Mouse (Mus musculus) left cerebral cortex, postnatal 4 days (tissue): ENCODE data around the gene Olfr724. TPM values are rescaled to one million over a fixed set of nuclear protein-coding genes. Genes with fewer than 3 reads are reported as not detected.
"Not testable (repeated sequence)": the region's sequence is repeated elsewhere in the genome, so short reads cannot be mapped to it uniquely, and the experiment has no call there.

ENCODE experiments used
- DNase-seq: peaks from one replicate; pipeline ENCODE4 v3.0.0-alpha.2; 2022
- intact Hi-C: fragments of 180-260 bp; cut with DNase I; formaldehyde crosslinking; loops from one replicate; pipeline ENCODE4 v1.15.1; 2025
- total RNA-seq, 2 experiments: library from RNA; stranded (reverse); gene quantifications; 2 replicates each; pipeline ENCODE4 v1.2.3; 2021

The Olfr724 gene
- not detected for total RNA-seq

DNA sequence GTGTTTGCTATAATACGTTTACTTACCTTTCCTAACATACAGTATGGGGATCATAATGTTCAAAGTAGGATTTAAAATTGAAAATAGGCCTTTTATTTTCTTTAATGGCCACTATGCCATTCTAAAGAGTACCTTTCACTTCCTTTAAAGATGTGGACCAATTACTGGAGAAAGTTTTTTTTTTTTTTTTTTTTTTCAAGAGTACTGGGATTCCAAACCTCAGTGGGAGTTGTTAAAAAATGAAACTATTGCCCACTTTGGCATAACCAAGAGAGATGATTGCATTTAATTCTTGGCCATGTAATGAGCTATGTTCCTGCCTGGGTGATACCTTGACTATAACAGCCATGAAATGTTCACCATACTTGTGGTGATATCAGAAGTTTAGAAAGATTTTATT, at the start of gene Olfr724:
Gene Olfr724, minus strand, starts transcription at position 101 of the 400 bp plus-strand sequence.
- intact Hi-C loops, DNase-seq: not testable (repeated sequence)

DNA sequence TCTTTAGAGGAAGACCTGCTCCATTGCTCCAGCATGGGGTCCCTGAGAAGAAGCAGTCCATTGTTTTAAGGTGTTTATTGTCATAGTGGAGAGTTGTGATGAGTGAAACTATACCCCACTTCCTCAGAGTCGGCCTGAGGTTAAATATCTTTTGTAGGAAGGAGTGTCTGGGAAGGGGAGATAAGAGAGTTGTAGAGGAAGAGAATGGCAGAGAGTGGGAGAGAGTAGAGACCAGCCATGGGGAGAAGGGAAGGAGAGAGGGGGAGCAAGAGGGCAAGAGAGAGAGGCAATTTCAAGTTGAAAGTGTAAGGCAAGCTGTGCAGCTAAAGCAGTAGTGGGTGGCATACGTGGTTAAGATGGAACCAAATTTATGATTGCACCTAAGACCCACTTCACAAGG, 7.2 kb downstream of the Olfr724 start:
- intact Hi-C loops = no loop called here
- DNase-seq = no peak

DNA sequence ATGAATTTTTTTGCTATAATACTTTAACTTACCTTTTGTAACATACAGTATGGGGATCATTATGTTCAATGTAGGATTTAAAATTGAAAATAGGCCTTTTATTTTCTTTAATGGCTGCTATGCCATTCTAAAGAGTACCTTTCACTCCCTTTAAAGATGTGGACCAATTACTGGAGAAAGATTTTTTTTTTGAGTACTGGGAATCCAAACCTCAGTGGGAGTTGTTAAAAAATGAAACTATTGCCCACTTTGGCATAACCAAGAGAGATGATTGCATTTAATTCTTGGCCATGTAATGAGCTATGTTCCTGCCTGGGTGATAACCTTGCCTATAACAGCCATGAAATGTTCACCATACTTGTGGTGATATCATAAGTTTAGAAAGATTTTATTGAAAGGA, 31.4 kb downstream of the Olfr724 start, which contains the start of gene Olfr723:
Gene Olfr723, minus strand, starts transcription at position 101 of the 400 bp plus-strand sequence.
- intact Hi-C loops, DNase-seq: not testable (repeated sequence)

Other genes with a start within 250 kb of the Olfr724 start
- 10 to 100 TPM; 23.0 to 23.6 TPM for gene Armh4, start 179.9 kb downstream of the Olfr724 start, total RNA-seq
- gene Olfr722, start 61.3 kb downstream of the Olfr724 start, total RNA-seq = not detected
- gene Olfr723, start 31.5 kb downstream of the Olfr724 start, total RNA-seq = not detected
- gene Olfr725, start 77.1 kb upstream of the Olfr724 start, total RNA-seq = not detected
- not detected for gene Olfr726, start 127.7 kb upstream of the Olfr724 start, total RNA-seq
- not detected for gene Olfr727, start 159.9 kb upstream of the Olfr724 start, total RNA-seq
- gene Olfr728, start 179.4 kb upstream of the Olfr724 start, total RNA-seq = not detected
- not detected for gene Olfr729, start 189.6 kb upstream of the Olfr724 start, total RNA-seq
- gene Olfr730, start 224.9 kb upstream of the Olfr724 start, total RNA-seq = not detected